Mouse (Mus musculus) naive thymus-derived CD4-positive, alpha-beta T cell, adult 2 months (primary cell): ENCODE data around the gene Plin3.

Source experiments
- DNase-seq: peaks from one replicate; pipeline ENCODE4 v3.0.0-alpha.2; 2011; ENCODE audit warnings: low read depth

Gene Plin3

GRCm38 (mm10) chr17:56302363-56302996 lies 9.8 kb upstream of the Plin3 start:
- DNase-seq, result no peak

GRCm38 (mm10) chr17:56300186-56300585 lies 7.5 kb upstream of the Plin3 start, which contains the start of gene Arrdc5:
TSS of gene Arrdc5 (minus strand) at chr17:56300286.
- DNase-seq, result no peak

GRCm38 (mm10) chr17:56298238-56298637 lies 5.6 kb upstream of the Plin3 start:
- no peak for DNase-seq

- no peak for DNase-seq
Measured at GRCm38 (mm10) chr17:56296201-56296600, 3.5 kb upstream of the Plin3 start.

- DNase-seq, result no peak
Measured at GRCm38 (mm10) chr17:56294241-56294640, 1.6 kb upstream of the Plin3 start.

GRCm38 (mm10) chr17:56293291-56293690 lies 618 bp upstream of the Plin3 start:
- DNase-seq, result no peak

- no peak for DNase-seq
Measured at GRCm38 (mm10) chr17:56291826-56292475, 722 bp downstream of the Plin3 start.

GRCm38 (mm10) chr17:56291171-56291511 lies 1.5 kb downstream of the Plin3 start:
- DNase-seq, result peak; percentile 93

GRCm38 (mm10) chr17:56290388-56291170 lies 2.1 kb downstream of the Plin3 start:
- DNase-seq, result peak; percentile 93

- DNase-seq, result peak; percentile 71
Measured at GRCm38 (mm10) chr17:56289371-56290331, 3.0 kb downstream of the Plin3 start.

GRCm38 (mm10) chr17:56288866-56289265 lies 3.8 kb downstream of the Plin3 start:
- no peak for DNase-seq

- no peak for DNase-seq
Measured at GRCm38 (mm10) chr17:56287830-56288229, 4.8 kb downstream of the Plin3 start.

- DNase-seq, result no peak
Measured at GRCm38 (mm10) chr17:56285995-56286394, 6.7 kb downstream of the Plin3 start.

GRCm38 (mm10) chr17:56283316-56283715 lies 9.4 kb downstream of the Plin3 start:
- DNase-seq, result no peak

GRCm38 (mm10) chr17:56282802-56283201 lies 9.9 kb downstream of the Plin3 start:
- DNase-seq, result no peak

GRCm38 (mm10) chr17:56281193-56281592 lies 11.5 kb downstream of the Plin3 start:
- DNase-seq, result no peak

GRCm38 (mm10) chr17:56279481-56280155 lies 13.1 kb downstream of the Plin3 start:
- no peak for DNase-seq

- DNase-seq, result no peak
Measured at GRCm38 (mm10) chr17:56278340-56278739, 14.3 kb downstream of the Plin3 start.

- DNase-seq, result no peak
Measured at GRCm38 (mm10) chr17:56277567-56277893, 15.1 kb downstream of the Plin3 start.

- DNase-seq, result peak; percentile 90
Measured at GRCm38 (mm10) chr17:56276643-56277566, 15.8 kb downstream of the Plin3 start, which contains the start of gene Ticam1. TSS of gene Ticam1 (minus strand) at chr17:56276786.
